18 mouse cellular contexts compared by ENCODE assay signal in genomic region chr10:61428416-61428815, GRCm38 (mm10). TPM values are rescaled to one million over a fixed set of nuclear protein-coding genes. Genes with fewer than 3 reads are reported as not detected.
"Had no signal": no experiment of that assay in that cellular context is flagged by ENCODE, and none has a peak within 500 bp of the region (broad histone marks: within the 10 kb centered on the region; RNA-seq: fewer than 3 reads in every experiment).

No protein-coding gene starts in this region.

- H3K9ac ChIP-seq: limb, embryonic 13.5 days; liver, embryonic 15.5 days; lung, embryonic 14.5 days had no signal

- H3K27me3 ChIP-seq: limb, embryonic 13.5 days had no signal

- DNase-seq: kidney, postnatal 10 days; kidney, postnatal 4 days; lung, embryonic 14.5 days; lung, postnatal 10 days; lung, postnatal 4 days; midbrain, embryonic 14.5 days; spleen, adult 18-20 months; thymus, adult 18-20 months; thymus, postnatal 14 days had no signal

- H3K4me2 ChIP-seq: limb, embryonic 13.5 days; liver, embryonic 15.5 days; lung, embryonic 14.5 days had no signal

- H3K4me3 ChIP-seq: layer of hippocampus, adult 2 months; limb, embryonic 13.5 days; liver, embryonic 15.5 days; midbrain, embryonic 10.5 days; myocyte had no signal

- H3K9me3 ChIP-seq: limb, embryonic 13.5 days; liver, embryonic 15.5 days; midbrain, embryonic 10.5 days had no signal

- H3K27ac ChIP-seq: layer of hippocampus, adult 2 months; limb, embryonic 13.5 days; liver, embryonic 15.5 days; midbrain, embryonic 10.5 days had no signal

RNA-seq across cellular contexts. Expression of gene Nodal, which starts 10.6 kb away (rescaled TPM):
- total RNA-seq: layer of hippocampus, postnatal 10 days; megakaryocyte, adult 5-6 weeks; neutrophil, adult 5-6 weeks had no signal
- polyA plus RNA-seq: midbrain, embryonic 14.5 days; stomach, embryonic 14.5 days had no signal

RNA-seq across cellular contexts. Expression of gene Pald1, which starts 45.1 kb away (rescaled TPM):
- total RNA-seq: neutrophil, adult 5-6 weeks had no signal
